Mouse (Mus musculus) cerebellum, adult 9-10 months (tissue): Measurements from ENCODE around the gene Pml.
"Not testable (repeated sequence)": the region's sequence is repeated elsewhere in the genome, so short reads cannot be mapped to it uniquely, and the experiment has no call there.

ENCODE experiments used
- DNase-seq: peaks from one replicate; pipeline ENCODE4 v3.0.0; 2022

Pml gene

DNA sequence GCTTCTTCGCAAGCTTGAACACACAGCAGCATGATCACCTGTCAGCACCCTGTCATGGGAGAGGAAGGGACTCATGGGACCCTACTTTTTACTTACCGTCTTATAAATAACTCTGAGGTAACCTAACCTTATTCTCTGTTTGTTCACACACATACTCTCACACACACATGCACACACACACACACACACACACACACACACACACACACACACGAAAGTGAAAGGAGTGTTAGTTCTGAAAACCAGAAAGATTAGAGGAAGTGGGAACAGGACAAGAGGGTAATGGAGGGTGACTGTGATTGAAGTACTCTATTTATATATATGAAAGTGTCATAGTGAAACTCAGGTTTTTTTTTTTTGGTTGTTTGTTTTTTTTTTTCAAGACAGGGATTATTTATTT, 21.5 kb upstream of the Pml start:
- DNase-seq: no peak

DNA sequence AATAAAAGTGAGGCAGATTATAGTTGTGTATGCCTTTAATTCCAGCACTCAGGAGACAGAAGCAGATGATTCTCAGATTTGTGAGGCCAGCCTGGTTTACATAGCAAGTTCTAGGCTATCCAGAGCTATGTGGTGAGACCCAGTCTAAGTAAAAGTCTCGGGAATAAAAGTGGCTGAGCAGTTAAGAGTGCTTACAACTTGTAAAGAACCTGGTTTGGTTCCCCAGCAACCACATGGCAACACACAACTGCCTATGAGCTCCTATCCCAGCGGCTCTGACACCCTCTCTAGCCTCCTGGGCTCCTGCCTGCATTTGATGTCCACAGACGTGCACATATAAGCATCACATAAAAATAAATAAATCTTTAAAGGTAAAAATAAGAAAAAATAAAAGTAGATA, 20.5 kb upstream of the Pml start:
- no peak for DNase-seq

DNA sequence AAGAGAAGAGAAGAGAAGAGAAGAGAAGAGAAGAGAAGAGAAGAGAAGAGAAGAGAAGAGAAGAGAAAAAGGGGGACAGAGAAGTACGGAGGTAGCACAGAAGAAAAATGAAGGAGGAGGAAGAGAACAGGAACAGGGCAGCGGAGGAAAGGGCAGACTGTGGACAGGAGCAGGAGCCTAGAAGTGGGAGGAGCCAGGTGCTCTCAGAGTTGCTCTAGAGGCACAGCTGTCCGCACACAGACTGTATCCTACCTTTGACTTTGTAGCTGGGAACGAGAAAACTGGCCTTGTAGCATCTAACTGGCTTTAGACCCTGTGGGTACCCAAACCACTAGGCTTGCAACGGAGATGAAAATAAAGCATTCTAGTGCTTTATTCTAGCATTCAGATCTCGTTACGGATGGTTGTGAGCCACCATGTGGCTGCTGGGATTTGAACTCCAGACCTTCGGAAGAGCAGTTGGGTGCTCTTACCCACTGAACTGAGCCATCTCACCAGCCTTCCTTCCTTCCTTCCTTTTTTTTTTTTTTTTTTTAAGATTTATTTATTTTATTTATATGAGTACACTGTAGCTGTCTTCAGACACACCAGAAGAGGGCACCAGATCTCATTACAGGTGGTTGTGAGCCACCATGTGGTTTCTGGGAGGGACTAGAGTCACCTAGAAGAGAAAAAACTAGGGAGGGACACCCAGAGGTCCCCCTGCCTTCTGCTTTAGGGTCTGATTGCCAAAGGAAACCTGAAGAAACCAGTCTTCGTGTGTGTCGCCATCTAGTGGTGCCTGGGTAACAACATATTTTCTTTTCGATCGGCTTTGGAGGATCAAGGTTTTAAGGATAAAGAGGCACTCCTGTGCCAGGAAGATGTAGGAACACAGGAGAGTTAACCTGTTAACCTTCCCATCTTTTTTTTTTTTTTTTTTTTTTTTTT, 19.1 kb upstream of the Pml start:
- DNase-seq: no peak

DNA sequence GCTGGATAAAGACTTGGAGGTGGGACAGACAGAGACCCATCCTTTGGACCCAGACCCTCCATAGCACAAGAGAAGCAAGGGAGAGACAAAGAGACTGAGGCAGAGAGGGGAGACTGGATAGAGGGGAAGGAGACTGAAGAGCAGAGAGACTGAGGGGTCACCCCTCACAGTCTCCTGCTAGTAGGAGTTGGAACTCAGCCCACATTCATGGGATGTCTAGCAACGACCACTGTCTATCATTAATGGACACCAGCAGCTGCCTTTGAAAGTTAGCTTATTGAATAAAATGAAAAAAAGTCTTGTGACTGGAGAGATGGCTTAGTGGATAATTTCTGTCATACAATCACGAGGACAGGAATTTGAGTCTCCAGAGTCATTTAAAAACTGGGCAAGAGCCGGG, 17.5 kb upstream of the Pml start:
- no peak for DNase-seq

DNA sequence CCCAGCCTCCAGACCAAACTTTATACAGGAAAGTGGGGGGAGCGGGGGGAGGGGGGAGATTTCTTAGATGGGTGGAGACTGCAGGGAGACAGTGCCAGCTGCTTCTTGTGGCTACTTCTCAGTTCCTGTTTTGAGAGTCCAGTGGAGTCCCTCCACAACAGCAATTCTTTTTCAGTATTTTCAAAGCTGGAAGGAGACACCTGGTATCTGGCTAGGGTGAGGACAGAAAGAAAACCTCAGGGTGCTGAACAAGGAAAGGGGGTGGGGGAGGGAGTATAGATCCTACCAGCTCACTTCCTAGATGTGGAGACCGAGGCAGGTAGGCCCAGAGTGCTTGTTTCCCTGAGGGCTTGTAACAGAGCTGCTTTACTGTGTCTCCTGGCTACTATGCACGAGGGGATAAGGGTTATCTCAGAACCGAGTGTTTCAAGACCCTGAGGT, 17.0 kb upstream of the Pml start:
- DNase-seq: no peak

DNA sequence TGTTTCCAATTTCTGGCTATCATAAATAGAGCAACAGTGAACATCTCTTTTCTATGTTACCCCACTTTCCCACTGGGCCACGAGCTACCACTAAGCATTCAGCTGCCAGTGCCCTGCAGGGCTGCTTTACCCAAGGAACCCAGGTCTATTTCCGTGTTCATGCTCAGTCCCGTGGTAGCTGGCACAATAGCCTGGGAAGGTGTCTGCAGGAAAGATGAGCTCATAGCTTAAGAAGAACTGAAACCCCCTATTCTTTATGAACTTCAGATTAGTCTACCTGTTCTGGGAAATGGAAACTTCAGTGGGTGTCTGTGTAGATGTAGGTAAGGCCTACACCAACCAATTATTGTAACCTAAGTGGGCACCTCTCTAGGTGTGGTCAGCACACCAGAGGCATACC, 15.8 kb upstream of the Pml start:
- DNase-seq: no peak

DNA sequence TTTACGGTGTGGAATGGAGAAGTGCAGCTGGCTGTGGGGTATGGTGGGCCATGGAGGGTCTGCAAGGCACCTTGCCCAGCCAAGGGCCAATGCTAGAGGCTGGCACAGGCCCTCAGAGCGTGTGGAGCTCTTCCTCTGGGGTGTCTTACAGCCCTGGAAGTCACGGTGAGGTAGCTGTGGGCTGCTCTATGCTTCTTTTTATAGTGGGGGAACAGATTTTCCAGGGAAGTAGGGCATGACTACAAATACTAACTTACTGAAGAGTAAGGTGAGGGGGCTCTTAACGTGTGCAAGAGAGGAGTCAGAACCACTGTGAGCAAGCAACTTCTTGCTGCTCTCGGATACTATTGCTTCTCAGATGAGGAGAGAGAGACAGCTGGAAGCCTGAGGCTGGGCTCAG, 12.9 kb upstream of the Pml start:
- DNase-seq: no peak

DNA sequence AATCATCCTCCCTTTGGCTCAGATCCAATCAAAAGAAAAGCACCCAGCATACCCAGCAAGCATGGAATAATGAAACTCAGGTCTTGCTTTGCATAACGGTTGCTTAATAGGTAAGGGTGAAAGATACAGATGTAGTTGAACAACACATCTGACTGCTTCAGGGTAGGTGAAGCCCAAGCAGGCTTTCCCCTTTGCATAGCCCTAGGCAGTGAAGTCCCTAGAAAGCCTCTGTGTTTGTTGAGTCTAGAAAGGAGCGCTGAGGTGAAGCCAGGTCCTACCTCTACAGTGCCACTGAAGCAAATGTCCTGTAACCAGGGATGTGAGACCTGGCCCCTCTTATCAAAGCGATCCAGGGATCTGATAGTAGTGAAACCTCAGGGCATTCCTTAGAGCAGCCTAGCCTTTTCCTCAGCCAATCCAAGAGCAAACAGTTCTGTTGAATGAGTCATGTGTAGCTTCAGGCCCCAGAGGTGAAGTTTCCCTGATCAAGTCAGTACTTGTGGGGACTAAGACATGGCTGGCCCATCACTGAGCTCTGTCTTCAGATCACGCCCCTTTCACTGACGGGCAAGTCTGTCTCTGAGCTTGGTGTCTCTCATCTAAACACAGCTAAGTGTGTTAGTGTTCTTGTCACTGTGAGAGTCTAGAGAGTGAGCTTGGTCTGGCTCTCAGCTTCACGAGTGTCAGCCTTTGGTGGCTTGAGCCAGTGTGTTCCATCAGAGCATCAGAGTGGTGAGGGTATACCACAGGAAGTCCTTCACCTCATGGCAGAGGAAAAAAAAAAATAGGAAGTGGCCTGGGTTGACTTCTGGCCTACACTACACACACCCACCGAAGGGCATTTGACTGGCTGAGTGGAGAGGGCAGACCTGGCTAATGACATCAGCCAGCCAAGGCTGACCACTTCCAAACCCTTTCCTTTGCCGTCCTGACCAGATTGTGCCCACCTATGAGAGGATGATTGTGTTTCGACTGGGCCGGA, 6.4 kb upstream of the Pml start:
- no peak for DNase-seq

DNA sequence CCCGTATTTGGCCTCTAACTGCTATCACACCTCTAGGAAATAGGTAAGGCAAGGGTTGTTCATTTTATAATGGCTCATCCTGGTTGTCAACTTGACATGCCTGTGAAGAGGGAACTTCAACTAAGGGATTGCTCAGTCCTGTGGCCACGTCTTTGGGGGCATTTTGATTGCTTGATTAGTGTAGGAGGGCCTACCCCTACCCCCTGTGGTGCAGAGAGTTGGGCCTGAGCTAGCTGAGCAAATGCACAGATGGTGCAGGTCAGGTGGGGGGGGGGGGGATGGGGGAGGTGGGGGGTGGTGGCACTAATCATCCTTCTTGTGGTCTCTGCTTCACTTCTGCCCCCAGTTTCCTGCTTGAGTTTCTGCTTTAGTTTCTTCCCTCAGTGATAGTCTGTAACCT, 5.5 kb upstream of the Pml start:
- DNase-seq: no peak

DNA sequence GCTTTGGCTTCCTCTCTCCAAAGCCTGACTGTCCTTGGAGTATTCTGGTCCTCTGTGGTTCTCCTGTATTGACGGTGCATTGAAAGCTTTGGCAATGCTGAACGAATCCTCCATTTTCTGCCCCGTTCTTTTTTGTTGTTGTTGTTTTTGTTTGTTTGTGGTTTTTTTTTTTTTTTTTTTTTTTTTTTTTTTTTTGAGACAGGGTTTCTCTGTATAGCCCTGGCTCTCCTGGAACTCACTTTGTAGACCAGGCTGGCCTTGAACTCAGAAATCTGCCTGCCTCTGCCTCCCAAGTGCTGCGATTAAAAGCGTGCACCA, 4.2 kb upstream of the Pml start:
- not testable (repeated sequence) for DNase-seq

DNA sequence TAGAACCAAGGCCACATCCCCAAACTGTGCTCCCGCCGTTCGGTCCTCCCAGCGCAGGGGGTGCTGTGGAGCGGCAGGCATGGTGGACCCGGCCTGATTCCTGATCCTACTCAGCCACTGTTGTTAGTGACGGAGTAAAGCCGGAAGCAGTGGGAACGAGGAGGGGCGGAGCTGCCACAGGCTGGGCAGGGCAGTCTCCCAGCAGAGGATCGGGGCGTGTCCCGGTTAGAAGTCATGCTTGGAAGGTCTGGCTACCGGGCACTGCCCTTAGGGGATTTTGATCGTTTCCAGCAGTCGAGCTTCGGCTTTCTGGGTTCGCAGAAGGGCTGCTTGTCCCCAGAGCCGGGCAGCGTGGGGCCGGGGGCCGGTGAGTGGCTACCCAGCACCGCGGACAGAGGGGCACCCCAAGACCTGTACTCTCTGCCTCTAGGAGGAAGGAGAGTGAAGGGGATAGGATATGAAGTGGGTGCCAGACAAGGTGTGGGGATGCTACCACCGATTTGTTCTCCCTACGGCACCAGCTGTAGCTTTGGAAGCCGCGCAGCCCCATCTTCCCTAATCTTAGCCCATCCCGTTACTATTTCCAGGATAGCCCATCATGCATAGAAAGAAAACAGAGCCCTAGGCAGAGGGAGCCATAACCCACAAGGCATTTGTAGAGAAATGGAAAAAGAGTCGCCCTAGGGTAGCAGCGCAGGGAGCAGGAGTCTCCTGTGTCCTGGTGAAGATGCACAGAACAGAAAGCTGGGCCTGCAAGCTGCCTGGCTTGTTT, 3.6 kb upstream of the Pml start, which contains the start of gene Stoml1:
Gene Stoml1, plus strand, starts transcription at position 132 of the 772 bp plus-strand sequence.
- DNase-seq: peak; percentile 92

DNA sequence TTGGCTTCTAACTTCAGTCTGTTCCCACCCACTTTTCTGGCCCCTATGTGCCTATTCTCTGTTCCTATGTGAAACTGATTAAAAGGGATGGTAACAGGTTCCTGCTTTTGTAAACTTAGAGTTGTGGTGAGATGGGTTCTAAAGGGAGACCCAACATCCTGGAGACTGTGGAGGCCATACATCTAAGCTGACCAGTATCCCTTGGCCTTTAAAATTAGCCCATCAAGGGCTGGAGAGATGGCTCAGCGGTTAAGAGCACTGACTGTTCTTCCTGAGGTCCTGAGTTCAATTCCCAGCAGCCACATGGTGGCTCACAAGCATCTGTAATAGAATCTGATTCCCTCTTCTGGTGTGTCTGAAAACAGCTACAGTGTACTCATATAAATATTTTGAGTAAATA, 1.1 kb upstream of the Pml start:
- DNase-seq: not testable (repeated sequence)

DNA sequence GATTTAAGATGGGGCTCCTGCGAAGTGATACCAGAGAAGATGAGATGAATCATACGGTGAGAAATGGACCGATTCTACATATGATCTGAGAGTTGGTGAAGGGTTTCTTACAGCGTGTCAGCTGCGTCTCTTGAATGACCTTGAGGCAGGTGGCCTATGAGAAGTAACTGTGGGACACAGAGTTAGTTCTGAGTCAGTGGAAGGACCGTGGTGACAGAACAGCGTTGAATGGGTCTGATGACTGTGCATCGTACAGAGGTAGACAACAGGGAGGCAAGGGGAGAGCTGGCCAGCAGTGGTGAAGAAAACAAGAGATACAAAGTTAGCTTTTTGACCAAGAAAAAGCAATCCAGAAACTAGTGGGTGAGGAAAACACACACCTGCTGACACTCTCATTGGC, 736 bp upstream of the Pml start:
- no peak for DNase-seq

DNA sequence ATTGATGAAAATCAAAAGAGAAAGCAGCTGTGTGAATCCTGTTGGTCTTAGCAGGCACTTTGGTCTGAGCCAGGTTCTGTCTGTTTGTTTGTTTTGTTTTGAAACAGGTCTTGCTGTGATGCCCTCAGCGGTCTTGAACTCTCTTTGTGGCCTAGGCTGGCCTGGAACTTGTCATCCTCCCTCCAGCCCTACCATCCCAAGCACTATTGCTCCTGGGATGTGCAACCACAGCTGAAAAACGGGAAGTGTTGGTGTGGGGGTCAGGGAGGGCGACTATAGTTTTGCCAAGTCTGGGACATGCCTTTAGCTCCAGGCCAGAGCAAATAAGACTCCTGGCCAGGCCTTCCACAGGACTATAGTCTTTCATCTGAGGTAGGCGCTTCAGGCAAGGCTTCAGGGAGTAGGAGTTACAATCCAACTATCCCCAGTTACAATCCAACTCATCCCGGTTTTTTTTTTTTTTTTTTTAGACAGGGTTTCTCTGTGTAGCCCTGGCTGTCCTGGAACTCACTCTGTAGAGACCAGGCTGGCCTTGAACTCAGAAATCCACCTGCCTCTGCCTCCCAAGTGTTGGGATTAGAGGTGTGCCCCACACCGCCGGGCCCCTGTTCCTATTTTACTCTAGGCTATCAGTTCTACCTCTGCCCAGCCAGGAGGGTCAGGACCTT, 706 bp downstream of the Pml start:
- DNase-seq: no peak

DNA sequence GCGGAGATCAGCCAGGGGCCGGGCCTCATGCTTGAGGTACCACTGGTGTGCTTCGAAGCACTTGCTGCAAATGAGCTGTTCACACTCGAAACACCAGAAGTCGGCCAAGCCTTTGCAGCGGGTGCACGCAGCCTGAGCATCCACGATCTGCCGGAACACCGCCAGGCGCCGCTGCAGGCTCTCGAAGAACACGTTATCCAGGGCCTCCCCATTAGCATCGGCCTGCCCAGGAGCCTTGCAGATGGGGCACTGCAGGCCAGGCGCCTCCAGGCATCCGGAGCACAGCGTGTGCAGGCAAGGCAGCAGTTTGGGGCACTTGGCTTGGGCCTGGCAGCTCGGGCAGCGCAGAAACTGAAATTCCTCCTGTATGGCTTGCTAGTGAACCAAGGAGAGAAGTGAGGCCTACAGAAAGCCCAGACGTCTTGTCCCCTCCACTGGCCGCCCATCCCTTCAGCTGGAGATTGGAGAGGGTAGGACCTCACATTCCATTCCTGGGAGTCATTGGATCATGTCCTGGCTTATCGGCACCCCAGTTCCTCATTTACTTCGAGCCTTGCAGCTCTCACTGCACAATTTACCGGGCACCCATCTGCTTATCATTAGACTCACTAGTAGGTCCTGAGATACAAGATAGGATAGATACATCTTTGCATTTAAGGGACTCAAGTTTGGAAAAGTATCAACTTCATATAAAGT, 2.4 kb downstream of the Pml start:
- peak; percentile 77 for DNase-seq

DNA sequence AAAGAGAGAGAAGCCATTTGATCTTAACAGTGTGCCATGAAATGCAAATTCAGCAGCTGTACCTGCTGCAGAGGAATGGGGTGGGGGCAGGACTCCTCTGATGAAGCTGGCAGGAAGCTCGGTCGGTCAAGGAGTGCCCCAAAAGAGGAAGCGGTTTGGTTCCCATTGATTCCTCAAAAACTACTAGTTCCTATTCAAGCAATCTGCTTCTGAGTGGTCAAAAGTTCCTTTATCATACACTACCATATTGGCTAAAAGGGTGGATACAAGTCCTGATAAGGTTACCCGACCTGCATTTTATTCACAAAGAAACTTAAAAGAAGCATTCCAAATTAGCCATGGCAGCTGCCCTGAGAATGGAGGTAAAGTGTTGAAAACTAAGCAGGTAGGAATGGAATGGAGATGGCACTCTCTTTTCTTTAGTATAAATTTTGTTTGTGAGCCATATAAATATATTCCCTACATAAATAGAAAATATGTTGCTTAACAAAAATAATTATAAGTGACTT, 3.4 kb downstream of the Pml start:
- no peak for DNase-seq

DNA sequence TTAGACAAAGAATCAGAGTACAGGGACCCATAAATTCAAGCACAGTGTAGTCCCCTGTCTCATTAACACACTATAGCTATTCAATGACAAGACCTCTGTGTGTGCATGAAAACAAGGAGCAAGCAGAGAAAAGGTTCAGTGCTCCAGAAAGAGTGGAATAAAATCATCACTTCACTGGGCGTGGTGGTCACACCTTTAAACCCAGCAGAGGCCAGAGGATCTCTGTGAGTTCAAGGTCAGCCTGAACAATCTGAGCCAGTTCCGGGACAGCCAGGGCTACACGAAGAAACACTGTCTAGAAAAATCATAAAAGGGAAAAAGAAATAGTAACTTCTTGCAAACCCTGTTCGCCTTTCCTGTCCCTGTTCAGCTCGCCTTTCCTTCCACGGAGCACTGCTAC, 5.9 kb downstream of the Pml start:
- DNase-seq: no peak

DNA sequence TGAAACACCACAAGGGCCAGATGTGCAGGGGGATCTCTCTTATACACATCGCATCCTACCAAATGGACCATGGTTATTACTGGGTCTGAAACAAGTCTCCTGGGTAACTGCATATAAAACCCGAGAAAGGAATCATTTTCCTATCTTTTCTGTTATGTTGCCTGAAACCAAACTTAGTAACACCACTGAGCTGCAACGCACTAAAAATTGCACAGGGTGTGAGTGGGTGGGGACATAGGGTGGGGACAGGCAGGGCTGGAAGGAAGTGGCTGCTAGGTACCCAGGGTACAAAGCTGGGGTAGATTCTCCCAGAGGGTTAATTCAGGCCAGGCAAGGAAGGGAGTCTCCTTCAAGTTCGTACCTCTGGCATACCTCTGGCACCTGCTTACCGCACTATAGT, 6.9 kb downstream of the Pml start:
- no peak for DNase-seq

DNA sequence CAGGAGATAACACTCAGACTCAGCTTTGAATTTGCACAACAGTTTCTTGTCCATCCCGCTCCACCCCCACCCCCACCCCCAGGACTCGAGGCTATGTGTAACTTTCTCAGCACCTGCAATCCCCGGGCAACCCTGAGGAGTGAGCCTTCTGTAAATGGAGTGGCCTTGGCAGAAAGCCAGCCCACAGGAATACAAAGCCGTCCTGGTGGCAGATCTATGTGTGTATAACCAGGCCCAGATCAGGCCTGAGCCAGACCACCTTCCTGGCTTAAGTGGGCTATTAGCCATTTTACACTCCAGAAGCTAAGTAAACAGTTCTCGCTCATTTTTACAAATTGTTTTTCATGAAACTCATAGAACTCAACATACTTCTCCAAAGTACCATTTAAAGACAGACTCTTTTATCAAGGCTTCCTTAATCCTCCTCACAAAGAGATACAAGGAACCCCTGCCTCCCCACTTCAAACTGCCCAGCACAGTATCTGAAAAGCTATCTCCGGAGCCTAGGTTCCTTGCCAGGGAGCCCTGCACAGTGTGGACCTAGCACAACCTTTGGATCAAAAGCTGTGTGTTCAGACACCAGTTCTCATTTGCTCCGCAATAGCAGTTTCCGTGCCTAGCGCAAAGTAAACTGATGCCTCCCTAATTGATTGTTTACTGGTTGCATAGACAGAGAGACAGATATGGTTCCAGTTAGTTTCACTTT, 7.7 kb downstream of the Pml start:
- no peak for DNase-seq

DNA sequence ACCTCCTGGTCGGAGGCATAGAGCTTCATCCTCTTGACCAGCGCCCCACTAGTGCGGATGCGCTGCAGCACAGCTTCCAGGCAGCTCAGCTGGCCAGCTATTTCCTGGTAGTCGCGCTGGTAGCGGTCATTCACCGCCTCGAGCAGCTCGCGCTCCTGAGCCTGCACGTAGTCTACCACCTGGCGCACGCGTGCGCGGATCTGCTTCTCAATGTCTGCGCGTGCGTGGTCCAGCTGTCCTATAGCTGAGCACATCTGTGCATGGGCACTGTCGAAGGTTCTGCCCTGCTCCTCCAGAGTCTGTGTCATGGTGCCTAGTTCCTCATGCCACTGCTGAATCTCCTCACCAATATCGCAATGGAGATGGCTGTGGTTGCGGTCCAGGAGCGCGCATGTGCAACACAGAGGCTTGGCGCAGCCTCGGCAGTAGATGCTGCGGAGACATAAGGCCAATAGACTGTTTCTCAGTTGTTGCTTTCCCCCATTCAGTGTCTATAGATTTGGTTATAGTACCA, 15.0 kb downstream of the Pml start:
- DNase-seq: no peak

DNA sequence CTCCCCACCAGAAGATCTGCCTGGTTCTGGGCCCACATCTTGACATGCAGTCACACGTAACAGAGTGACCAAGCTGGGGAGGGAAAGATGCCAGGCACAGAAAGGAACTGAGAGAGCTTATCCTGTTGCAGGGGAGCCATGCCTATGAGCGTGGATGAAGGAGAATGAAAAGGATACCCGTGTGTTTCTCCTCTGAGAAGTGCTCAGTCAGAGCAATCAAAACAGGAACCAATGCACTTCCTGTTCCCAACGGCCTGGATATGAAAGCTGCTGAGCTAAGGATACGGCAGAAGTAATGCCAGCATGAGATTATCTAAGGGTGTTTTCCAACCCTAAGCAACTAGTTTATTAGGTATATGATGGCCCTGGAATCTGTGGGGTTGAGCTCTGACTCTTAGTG, 17.2 kb downstream of the Pml start:
- no peak for DNase-seq
